Mouse (Mus musculus) myocyte (in vitro differentiated cells): ENCODE results near the gene Nos1ap. TPM values are rescaled to one million over a fixed set of nuclear protein-coding genes. Genes with fewer than 3 reads are reported as not detected.

Source experiments
- H3K27me3 ChIP-seq: one replicate; pipeline ENCODE4 v1.6.1; 2011; ENCODE audit not compliant: control insufficient read depth, insufficient read depth, insufficient read length
- H3K36me3 ChIP-seq: one replicate; pipeline ENCODE4 v1.6.1; 2011; ENCODE audit not compliant: control insufficient read depth, insufficient read depth
- H3K4me2 ChIP-seq: one replicate; pipeline ENCODE4 v1.6.1; 2011; ENCODE audit warnings: low read depth, control low read depth
- H3K4me3 ChIP-seq: one replicate; pipeline ENCODE4 v1.5.1; 2011; ENCODE audit warnings: mild to moderate bottlenecking, control low read depth, moderate library complexity
- H3K79me2 ChIP-seq: one replicate; pipeline ENCODE4 v1.6.1; 2011; ENCODE audit not compliant: control insufficient read depth, insufficient read depth
- H3ac ChIP-seq: one replicate; pipeline ENCODE4 v1.6.1; 2011; ENCODE audit not compliant: control insufficient read depth, insufficient read length
- CEBPB ChIP-seq: IDR thresholded peaks from 2 replicates; pipeline ENCODE4 v1.6.1; 2011; ENCODE audit warnings: mild to moderate bottlenecking, moderate library complexity; ENCODE audit not compliant: poor library complexity, insufficient read depth, severe bottlenecking
- E2F4 ChIP-seq: IDR thresholded peaks from one replicate; pipeline ENCODE4 v1.6.1; 2011; ENCODE audit warnings: mild to moderate bottlenecking, control low read depth, moderate library complexity; ENCODE audit not compliant: insufficient read depth
- MAX ChIP-seq: IDR thresholded peaks from one replicate; pipeline ENCODE4 v1.6.1; 2011; ENCODE audit warnings: low read depth, mild to moderate bottlenecking, control low read depth
- MYOD1 ChIP-seq, 3 experiments: IDR thresholded peaks; one replicate each; pipeline ENCODE4 v1.6.1; 2011; ENCODE audit warnings: control low read depth in 2 of 3, low read depth in 2 of 3, mild to moderate bottlenecking in 2 of 3, moderate library complexity in 1 of 3; ENCODE audit not compliant: insufficient read length in 2 of 3, control insufficient read depth in 1 of 3
- MYOG ChIP-seq, 3 experiments: IDR thresholded peaks; one replicate each; pipeline ENCODE4 v1.6.1; 2011; ENCODE audit warnings: control low read depth in 2 of 3, low read depth in 2 of 3, mild to moderate bottlenecking in 2 of 3; ENCODE audit not compliant: insufficient read length in 2 of 3, control insufficient read depth in 1 of 3, insufficient read depth in 1 of 3
- POLR2A ChIP-seq: IDR thresholded peaks from one replicate; pipeline ENCODE4 v1.6.1; 2011; ENCODE audit warnings: low read depth, mild to moderate bottlenecking, control low read depth, moderate library complexity; ENCODE audit not compliant: insufficient read length
- POLR2AphosphoS2 ChIP-seq: IDR thresholded peaks from one replicate; pipeline ENCODE4 v1.6.1; 2011; ENCODE audit warnings: low read depth, control low read depth; ENCODE audit not compliant: insufficient read length
- REST ChIP-seq: IDR thresholded peaks from one replicate; pipeline ENCODE4 v1.6.1; 2011; ENCODE audit warnings: mild to moderate bottlenecking, control low read depth, moderate library complexity; ENCODE audit not compliant: insufficient read depth, insufficient read length
- SRF ChIP-seq: IDR thresholded peaks from one replicate; pipeline ENCODE4 v1.6.1; 2011; ENCODE audit warnings: low read depth; ENCODE audit not compliant: control insufficient read depth, insufficient read length
- TCF12 ChIP-seq: IDR thresholded peaks from one replicate; pipeline ENCODE4 v1.6.1; 2011; ENCODE audit warnings: mild to moderate bottlenecking, control low read depth; ENCODE audit not compliant: poor library complexity, insufficient read depth, severe bottlenecking
- TCF3 ChIP-seq: IDR thresholded peaks from one replicate; pipeline ENCODE4 v1.6.1; 2011; ENCODE audit warnings: low read depth, control low read depth; ENCODE audit not compliant: insufficient read length
- USF1 ChIP-seq: IDR thresholded peaks from one replicate; pipeline ENCODE4 v1.6.1; 2011; ENCODE audit warnings: low read depth, mild to moderate bottlenecking, control low read depth, moderate library complexity
- polyA plus RNA-seq: library from polyadenylated mRNA; unstranded; fragments of >200 nt; fragmentation: generic; extraction: Trizol; gene quantifications from one replicate; pipeline ENCODE4 v1.2.1, GENCODE M21; 2012; ENCODE audit warnings: missing spikeins

Nos1ap gene
- polyA plus RNA-seq, 1 experiment = 0.14 TPM

DNA sequence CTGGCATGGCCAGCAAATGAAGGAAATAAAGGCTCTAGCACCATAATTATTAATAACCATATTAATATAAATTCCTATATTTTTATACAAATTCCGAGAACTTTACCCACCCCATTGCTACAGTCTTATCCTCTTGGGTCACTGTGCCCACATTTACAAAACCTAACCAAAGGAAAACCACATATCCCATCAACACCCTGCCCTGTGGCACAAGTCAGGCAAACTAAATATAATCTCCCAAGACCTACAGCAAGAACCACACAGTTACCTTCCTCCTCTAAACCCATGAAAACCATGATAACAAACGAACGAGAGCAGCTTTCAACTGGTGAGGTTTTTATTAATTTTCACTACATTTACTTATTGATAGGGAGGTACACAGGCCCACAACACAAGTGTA lies 53.3 kb downstream of the Nos1ap start:
- H3K27me3 ChIP-seq = no peaks in the 10 kb centered on the region

DNA sequence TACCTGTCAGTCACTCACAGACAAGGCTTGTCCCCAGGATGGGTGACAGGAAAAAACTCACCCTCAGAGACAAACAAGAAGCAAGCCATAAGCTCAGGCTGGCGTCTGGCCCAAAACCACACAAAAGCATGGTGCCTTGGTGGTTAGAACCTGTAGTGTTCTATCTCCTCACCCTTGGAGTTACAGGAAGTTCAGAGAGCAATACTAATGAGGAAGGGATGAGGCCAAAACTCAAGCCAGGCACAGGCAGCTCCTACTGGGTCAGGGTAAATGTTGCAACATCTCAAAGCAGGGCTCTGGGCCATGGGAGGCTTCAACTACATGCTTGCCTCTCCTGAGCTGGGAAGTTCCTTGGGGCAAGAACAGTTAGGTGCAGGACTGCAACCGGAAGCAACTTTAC lies 54.4 kb downstream of the Nos1ap start:
- Histone ChIP-seq H3K27me3 (no peaks in the 10 kb centered on the region), H3ac (no peak overlapping the region), H3K4me3 (no peak overlapping the region), H3K4me2 (no peak overlapping the region), H3K79me2 (no peaks in the 10 kb centered on the region), H3K36me3 (no peaks in the 10 kb centered on the region)
- TF ChIP-seq TCF12 (no peak), CEBPB (no peak), USF1 (no peak), MAX (no peak), POLR2A (no peak), SRF (no peak), TCF3 (no peak), MYOG (IDR thresholded peaks at IDR 0.05; ENCODE audit: control insufficient read depth in 1 of 3, insufficient read depth in 1 of 3, insufficient read length in 2 of 3, low read depth in 2 of 3) (no peak), POLR2AphosphoS2 (no peak)

More for the DNA sequence above, 53.3 kb downstream of the Nos1ap start:
- no peaks in the 10 kb centered on the region for H3K79me2 ChIP-seq
- no peaks in the 10 kb centered on the region for H3K36me3 ChIP-seq
- no peak overlapping the region for H3K4me2 ChIP-seq
- H3ac ChIP-seq = no peak overlapping the region
- TF ChIP-seq CEBPB = no peak
- TF ChIP-seq MAX = no peak
- no peak for TF ChIP-seq REST
- TF ChIP-seq POLR2AphosphoS2 = no peak
- no peak for TF ChIP-seq TCF3
- no peak for TF ChIP-seq MYOG (IDR thresholded peaks at IDR 0.05; ENCODE audit: control insufficient read depth in 1 of 3, insufficient read depth in 1 of 3, insufficient read length in 2 of 3, low read depth in 2 of 3)
- no peak overlapping the region for H3K4me3 ChIP-seq

DNA sequence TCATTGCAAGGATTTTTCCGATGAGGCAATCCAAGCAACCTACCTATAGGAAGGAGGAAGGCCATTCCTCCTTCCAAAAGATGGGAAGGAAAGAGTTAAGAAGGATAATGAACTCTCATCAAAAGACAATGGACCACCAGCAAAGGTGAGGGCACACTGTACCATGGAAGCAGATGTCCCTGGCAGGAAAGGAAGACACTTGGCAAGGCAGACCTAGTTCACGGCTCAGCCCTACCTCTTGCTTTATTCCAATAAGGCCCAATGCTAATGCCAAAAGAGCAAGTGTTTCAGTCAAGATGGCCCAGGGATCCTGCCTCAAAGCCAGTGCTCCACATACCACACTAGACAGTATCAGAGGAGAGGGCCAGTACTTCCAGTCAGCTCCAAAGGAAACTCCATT lies 58.4 kb downstream of the Nos1ap start:
- TF ChIP-seq CEBPB (no peak), TCF3 (no peak), POLR2AphosphoS2 (no peak), MYOG (IDR thresholded peaks at IDR 0.05; ENCODE audit: control insufficient read depth in 1 of 3, insufficient read depth in 1 of 3, insufficient read length in 2 of 3, low read depth in 2 of 3) (no peak), REST (no peak), TCF12 (no peak), E2F4 (no peak), MAX (no peak), SRF (no peak), POLR2A (no peak)

DNA sequence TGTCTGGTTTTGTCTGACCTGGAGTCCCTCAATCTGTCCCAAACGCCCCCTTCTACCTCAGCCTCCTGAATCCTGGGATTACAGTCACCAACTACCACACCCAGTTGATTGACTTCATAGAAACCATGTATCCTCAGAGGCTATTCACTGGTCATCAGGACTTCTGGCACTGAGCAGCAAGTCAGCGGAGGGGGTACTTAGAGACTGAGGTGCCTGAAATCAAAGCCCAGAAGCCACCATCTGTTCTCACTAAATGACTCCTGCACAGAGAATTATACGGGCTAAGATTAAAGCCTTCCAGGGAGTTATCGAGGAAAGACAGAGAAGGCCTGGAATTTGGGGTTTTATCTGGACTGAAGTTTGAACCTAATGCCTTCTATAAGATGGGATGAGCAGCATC lies 59.2 kb downstream of the Nos1ap start:
- Histone ChIP-seq H3K36me3 (no peaks in the 10 kb centered on the region), H3K27me3 (peaks cover 9% of the 10 kb centered on the region), H3K79me2 (no peaks in the 10 kb centered on the region), H3K4me2 (no peak overlapping the region), H3K4me3 (no peak overlapping the region), H3ac (no peak overlapping the region)
- TF ChIP-seq MAX = no peak
- TF ChIP-seq CEBPB = no peak

More for the DNA sequence above, 58.4 kb downstream of the Nos1ap start:
- H3K4me3 ChIP-seq = no peak overlapping the region
- no peak overlapping the region for H3K4me2 ChIP-seq
- H3K27me3 ChIP-seq = peaks cover 9% of the 10 kb centered on the region
- H3K36me3 ChIP-seq = no peaks in the 10 kb centered on the region
- no peak overlapping the region for H3ac ChIP-seq
- no peaks in the 10 kb centered on the region for H3K79me2 ChIP-seq

DNA sequence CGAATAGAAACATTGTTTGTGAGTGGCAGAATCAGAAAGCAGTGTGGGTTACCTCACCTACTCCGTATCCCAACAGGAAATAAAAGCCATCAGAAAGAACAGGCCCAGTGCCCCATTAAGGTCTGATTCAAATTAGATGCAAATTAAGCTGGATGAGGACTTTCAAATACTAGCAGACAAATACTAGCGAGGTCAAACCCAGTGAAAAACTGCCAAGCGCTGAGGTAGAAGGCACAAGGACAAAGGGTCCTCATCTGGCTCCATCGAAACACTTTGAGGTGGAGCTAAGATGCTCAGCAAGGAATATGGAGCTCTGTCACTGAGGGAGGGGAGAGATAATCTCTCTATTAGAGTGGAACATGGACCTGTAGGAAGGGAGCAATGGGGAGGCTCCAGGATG lies 66.8 kb downstream of the Nos1ap start:
- TF ChIP-seq MYOG (IDR thresholded peaks at IDR 0.05; ENCODE audit: control insufficient read depth in 1 of 3, insufficient read depth in 1 of 3, insufficient read length in 2 of 3, low read depth in 2 of 3) (no peak), POLR2AphosphoS2 (no peak), TCF12 (no peak), POLR2A (no peak), REST (no peak), CEBPB (no peak), SRF (no peak), E2F4 (no peak), MAX (no peak), USF1 (no peak), TCF3 (no peak), MYOD1 (IDR thresholded peaks at IDR 0.05; ENCODE audit: control insufficient read depth in 1 of 3, insufficient read length in 2 of 3, low read depth in 2 of 3) (no peak)
- H3K79me2 ChIP-seq = no peaks in the 10 kb centered on the region
- H3K4me2 ChIP-seq = no peak overlapping the region
- H3ac ChIP-seq = no peak overlapping the region
- H3K36me3 ChIP-seq = no peaks in the 10 kb centered on the region
- no peak overlapping the region for H3K4me3 ChIP-seq
- H3K27me3 ChIP-seq = peaks cover 13% of the 10 kb centered on the region
